Mouse (Mus musculus): ENCODE measurements around the gene Hace1.

Gene Hace1

DNA sequence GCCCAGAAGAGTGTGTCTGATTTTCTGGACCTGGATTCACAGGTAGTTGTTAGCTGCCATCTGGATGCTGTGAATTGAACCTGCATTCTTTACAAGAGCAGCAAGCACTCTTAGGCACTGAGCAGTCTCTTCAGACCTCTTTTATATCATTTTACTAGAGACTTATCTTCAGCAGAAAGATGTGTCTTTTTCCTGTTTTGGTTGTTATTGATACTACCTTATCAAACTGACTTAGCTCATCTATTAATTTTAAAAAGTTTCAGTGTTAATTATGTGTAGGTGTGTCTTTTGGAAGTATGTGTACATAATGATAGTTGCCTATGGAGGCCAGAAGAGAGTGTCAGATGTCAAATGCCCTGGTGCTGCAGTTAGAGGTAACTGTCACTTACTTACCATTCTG is 62.1 kb downstream of the Hace1 start:
- no peak for DNase-seq (ENCODE audit: low read depth, low spot score)
- Histone ChIP-seq H3K27me3 (ENCODE audit: control insufficient read depth, insufficient read depth, low read length, poor library complexity, severe bottlenecking) (no peaks in the 10 kb centered on the region), H3K36me3 (ENCODE audit: control insufficient read depth, insufficient read depth, low read length, poor library complexity, severe bottlenecking) (no peaks in the 10 kb centered on the region)

DNA sequence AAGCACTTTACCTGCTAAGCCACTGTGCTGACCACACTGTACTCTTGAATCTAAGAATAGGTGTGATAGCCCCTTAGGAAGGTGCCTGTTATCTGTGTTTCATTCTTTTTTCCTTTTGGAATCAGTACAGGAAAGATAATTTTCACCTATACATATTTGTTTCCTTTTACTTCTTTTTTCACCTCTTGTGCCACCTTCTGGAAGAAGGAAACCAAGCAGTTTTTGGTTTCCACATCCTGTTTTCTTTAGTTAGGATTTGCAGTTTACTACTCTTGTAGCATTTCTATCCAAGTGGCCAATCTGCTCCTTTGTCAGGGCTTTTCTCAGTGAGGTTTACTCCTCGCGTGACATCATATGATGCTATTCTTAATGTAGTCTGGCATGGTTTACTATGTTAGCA is 76.4 kb downstream of the Hace1 start:
- Histone ChIP-seq H3K36me3 (ENCODE audit: control insufficient read depth, insufficient read depth, low read length, poor library complexity, severe bottlenecking) (no peaks in the 10 kb centered on the region), H3K27me3 (ENCODE audit: control insufficient read depth, insufficient read depth, low read length, poor library complexity, severe bottlenecking) (no peaks in the 10 kb centered on the region)
- no peak for DNase-seq (ENCODE audit: low read depth, low spot score)

GRCm38 (mm10) chr10:45662015-45662414 is 84.4 kb downstream of the Hace1 start:
- DNase-seq (ENCODE audit: low read depth, low spot score), result no peak
- Histone ChIP-seq H3K27me3 (ENCODE audit: control insufficient read depth, insufficient read depth, low read length, poor library complexity, severe bottlenecking) (no peaks in the 10 kb centered on the region), H3K36me3 (ENCODE audit: control insufficient read depth, insufficient read depth, low read length, poor library complexity, severe bottlenecking) (no peaks in the 10 kb centered on the region)

- no peaks in the 10 kb centered on the region for H3K27me3 ChIP-seq (ENCODE audit: control insufficient read depth, insufficient read depth, low read length, poor library complexity, severe bottlenecking)
- no peak for DNase-seq (ENCODE audit: low read depth, low spot score)
- 0 out of 2 replicates have a peak, but pooled peaks cover 2% of the 10 kb centered on the region for H3K36me3 ChIP-seq (ENCODE audit: control insufficient read depth, insufficient read depth, low read length, poor library complexity, severe bottlenecking)
Observed at GRCm38 (mm10) chr10:45668266-45668665, 90.6 kb downstream of the Hace1 start.

DNA sequence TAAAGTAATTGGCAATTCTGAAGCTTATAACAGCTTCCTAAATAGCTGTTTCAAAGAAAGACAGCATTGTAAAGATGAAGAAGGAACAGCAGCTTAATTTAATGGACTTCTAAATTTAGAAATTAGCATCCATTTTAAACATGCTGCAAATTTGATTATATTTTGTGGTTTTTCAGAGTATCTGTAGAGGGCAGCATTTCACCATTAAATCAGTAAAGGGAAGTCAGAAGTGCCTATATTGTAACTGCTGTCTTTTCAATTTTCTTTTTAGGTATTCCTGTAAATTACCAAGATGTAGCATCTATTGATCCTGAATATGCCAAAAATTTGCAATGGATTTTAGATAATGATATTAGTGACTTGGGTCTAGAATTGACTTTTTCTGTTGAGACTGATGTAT is 99.2 kb downstream of the Hace1 start:
- no peaks in the 10 kb centered on the region for H3K36me3 ChIP-seq (ENCODE audit: control insufficient read depth, insufficient read depth, low read length, poor library complexity, severe bottlenecking)
- peak; percentile 56 for DNase-seq (ENCODE audit: low read depth, low spot score)
- no peaks in the 10 kb centered on the region; the same call in 1 of the 2 replicates for H3K27me3 ChIP-seq (ENCODE audit: control insufficient read depth, insufficient read depth, low read length, poor library complexity, severe bottlenecking)

- DNase-seq (ENCODE audit: low read depth, low spot score), result no peak
- H3K27me3 ChIP-seq (ENCODE audit: control insufficient read depth, insufficient read depth, low read length, poor library complexity, severe bottlenecking), result no peaks in the 10 kb centered on the region
- no peaks in the 10 kb centered on the region for H3K36me3 ChIP-seq (ENCODE audit: control insufficient read depth, insufficient read depth, low read length, poor library complexity, severe bottlenecking)
Observed at GRCm38 (mm10) chr10:45686191-45686590, 108.6 kb downstream of the Hace1 start.

GRCm38 (mm10) chr10:45694931-45695330 is 117.3 kb downstream of the Hace1 start:
- no peaks in the 10 kb centered on the region; the same call in 1 of the 2 replicates for H3K36me3 ChIP-seq (ENCODE audit: control insufficient read depth, insufficient read depth, low read length, poor library complexity, severe bottlenecking)
- no peaks in the 10 kb centered on the region; the same call in 1 of the 2 replicates for H3K27me3 ChIP-seq (ENCODE audit: control insufficient read depth, insufficient read depth, low read length, poor library complexity, severe bottlenecking)
- no peak for DNase-seq (ENCODE audit: low read depth, low spot score)

GRCm38 (mm10) chr10:45695522-45695921 is 117.9 kb downstream of the Hace1 start:
- DNase-seq (ENCODE audit: low read depth, low spot score), result no peak
- no peaks in the 10 kb centered on the region; the same call in 1 of the 2 replicates for H3K36me3 ChIP-seq (ENCODE audit: control insufficient read depth, insufficient read depth, low read length, poor library complexity, severe bottlenecking)
- H3K27me3 ChIP-seq (ENCODE audit: control insufficient read depth, insufficient read depth, low read length, poor library complexity, severe bottlenecking), result no peaks in the 10 kb centered on the region; the same call in 1 of the 2 replicates

- Histone ChIP-seq H3K36me3 (ENCODE audit: control insufficient read depth, insufficient read depth, low read length, poor library complexity, severe bottlenecking) (peaks cover 2% of the 10 kb centered on the region; the same call in 1 of the 2 replicates), H3K27me3 (ENCODE audit: control insufficient read depth, insufficient read depth, low read length, poor library complexity, severe bottlenecking) (no peaks in the 10 kb centered on the region; the same call in 1 of the 2 replicates)
- DNase-seq (ENCODE audit: low read depth, low spot score), result no peak
Observed at GRCm38 (mm10) chr10:45698930-45699329, 121.3 kb downstream of the Hace1 start.

DNA sequence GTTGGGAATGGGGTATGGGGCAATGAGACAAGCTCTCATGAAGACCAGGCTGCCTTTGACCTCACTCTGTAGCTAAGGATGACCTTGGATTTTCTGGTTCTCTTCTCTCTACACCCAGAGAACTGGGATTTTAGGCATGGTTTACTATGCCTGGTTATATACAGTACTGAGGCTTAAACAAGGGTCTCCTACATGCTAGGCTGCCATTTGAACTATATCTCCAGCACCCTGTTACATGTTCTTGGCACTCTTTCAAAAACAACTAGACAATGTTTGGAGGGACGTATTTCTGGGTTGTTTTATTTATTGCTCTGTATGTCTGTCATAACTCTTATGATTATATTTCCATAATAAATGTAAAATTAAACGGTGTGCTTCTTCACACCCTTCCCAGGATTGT is 129.2 kb downstream of the Hace1 start:
- no peaks in the 10 kb centered on the region; the same call in 1 of the 2 replicates for H3K36me3 ChIP-seq (ENCODE audit: control insufficient read depth, insufficient read depth, low read length, poor library complexity, severe bottlenecking)
- no peak for DNase-seq (ENCODE audit: low read depth, low spot score)
- no peaks in the 10 kb centered on the region for H3K27me3 ChIP-seq (ENCODE audit: control insufficient read depth, insufficient read depth, low read length, poor library complexity, severe bottlenecking)

DNA sequence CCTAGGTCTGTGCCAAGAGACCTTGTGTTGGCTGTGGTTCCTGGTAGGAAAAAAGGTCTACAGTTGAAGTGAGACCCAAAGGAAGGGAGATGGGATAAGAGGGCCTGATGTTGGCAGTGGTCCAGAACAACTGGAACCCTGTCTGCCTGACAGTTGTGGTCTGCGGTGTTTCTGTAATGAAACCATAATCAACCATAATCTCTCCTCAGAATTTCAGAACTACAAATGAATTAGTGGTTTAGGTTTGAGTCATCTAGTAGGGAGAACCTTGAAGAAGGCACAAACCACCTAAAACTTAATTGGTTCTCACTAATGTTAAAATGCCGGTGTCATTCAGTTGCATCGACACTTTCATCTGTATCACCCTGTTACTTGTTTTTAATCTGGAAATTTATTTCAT is 133.2 kb downstream of the Hace1 start:
- DNase-seq (ENCODE audit: low read depth, low spot score), result no peak
- Histone ChIP-seq H3K27me3 (ENCODE audit: control insufficient read depth, insufficient read depth, low read length, poor library complexity, severe bottlenecking) (no peaks in the 10 kb centered on the region), H3K36me3 (ENCODE audit: control insufficient read depth, insufficient read depth, low read length, poor library complexity, severe bottlenecking) (no peaks in the 10 kb centered on the region)

GRCm38 (mm10) chr10:45711348-45711747 is 133.7 kb downstream of the Hace1 start:
- DNase-seq (ENCODE audit: low read depth, low spot score), result no peak
- Histone ChIP-seq H3K36me3 (ENCODE audit: control insufficient read depth, insufficient read depth, low read length, poor library complexity, severe bottlenecking) (no peaks in the 10 kb centered on the region), H3K27me3 (ENCODE audit: control insufficient read depth, insufficient read depth, low read length, poor library complexity, severe bottlenecking) (no peaks in the 10 kb centered on the region)
